Mouse (Mus musculus) lung, embryonic 16.5 days (tissue): ENCODE measurements around the gene Lrrc4. TPM values are rescaled to one million over a fixed set of nuclear protein-coding genes. Genes with fewer than 3 reads are reported as not detected.

Experiments
- polyA plus RNA-seq: library from polyadenylated mRNA; unstranded; fragments of >200 nt; fragmentation: Nextera tagmentation; extraction: Ambion mirVana; gene quantifications from 2 replicates; pipeline ENCODE4 v1.2.1, GENCODE M21; 2015

The Lrrc4 gene
- polyA plus RNA-seq, 1 experiment from 2014 or later = 0.19 TPM

Other genes starting within 250 kb of the Lrrc4 start
- gene Lep, start 228.5 kb upstream of the Lrrc4 start, polyA plus RNA-seq = not detected in 2 replicates